Mouse (Mus musculus) lung, adult 2 months (tissue): Measurements from ENCODE around the gene Prr14. TPM values are rescaled to one million over a fixed set of nuclear protein-coding genes. Genes with fewer than 3 reads are reported as not detected.
"Not testable (repeated sequence)": the region's sequence is repeated elsewhere in the genome, so short reads cannot be mapped to it uniquely, and the experiment has no call there.

Experiments
- DNase-seq: peaks from one replicate; pipeline ENCODE4 v3.0.0; 2022
- H3K4me1 ChIP-seq: fragments of 200-500 bp; 2 replicates; pipeline ENCODE4 v1.6.1; 2011; ENCODE audit warnings: low read length; ENCODE audit not compliant: control insufficient read depth, insufficient read depth
- H3K4me3 ChIP-seq: fragments of 200-500 bp; replicated peaks from 2 replicates; pipeline ENCODE3; 2011; ENCODE audit warnings: low read depth, mild to moderate bottlenecking, control low read depth, low read length; ENCODE audit errors: extremely low read depth
- CTCF ChIP-seq: fragments of 200-500 bp; IDR thresholded peaks from 2 replicates; pipeline ENCODE4 v1.5.1; 2011; ENCODE audit warnings: mild to moderate bottlenecking, low read length, control low read depth; ENCODE audit not compliant: insufficient read depth
- POLR2A ChIP-seq: fragments of 200-500 bp; IDR thresholded peaks from 2 replicates; pipeline ENCODE4 v1.6.1; 2011; ENCODE audit warnings: low read depth, mild to moderate bottlenecking, control low read depth, low read length, borderline replicate concordance; ENCODE audit errors: extremely low read depth
- WGBS: fragments of 180-500 bp; shearing (Covaris S2); methylation state at CpG from one replicate; pipeline ENCODE4 v1.1.7; 2018; 5-methylcytosine and 5-hydroxymethylcytosine counted together
- polyA plus RNA-seq: library from polyadenylated mRNA; depleted of rRNA; stranded (reverse); fragments of >200 nt; gene quantifications from 2 replicates; pipeline ENCODE4 v1.2.3, GENCODE M21; 2012

The Prr14 gene
- polyA plus RNA-seq, 1 experiment: 89.0 TPM

DNA sequence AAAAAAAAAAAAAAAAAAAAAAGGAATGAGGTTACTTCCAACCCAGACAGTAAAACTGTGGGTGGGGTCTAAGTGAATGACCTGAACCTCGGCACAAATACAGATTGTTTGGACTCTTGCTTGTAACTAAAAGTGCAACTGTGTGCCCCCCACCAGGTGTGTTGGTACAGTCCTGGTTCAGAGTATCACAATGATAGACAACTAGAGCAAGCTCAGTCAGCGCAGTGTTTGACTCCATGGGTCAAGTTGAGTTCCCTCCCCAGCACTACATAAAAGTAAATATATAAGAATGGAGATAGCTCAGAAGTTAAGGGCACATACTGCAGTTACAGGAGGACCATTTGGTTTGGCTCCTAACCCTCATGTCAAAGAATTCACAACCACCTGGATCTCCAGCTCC, 38.0 kb downstream of the Prr14 start:
- Histone ChIP-seq H3K4me3 (no peak overlapping the region), H3K4me1 (no peaks in the 10 kb centered on the region)
- 64% methylated on average over 2 of the region's 2 CpGs for WGBS
- no peak for TF ChIP-seq POLR2A
- no peak for TF ChIP-seq CTCF
- DNase-seq: no peak

DNA sequence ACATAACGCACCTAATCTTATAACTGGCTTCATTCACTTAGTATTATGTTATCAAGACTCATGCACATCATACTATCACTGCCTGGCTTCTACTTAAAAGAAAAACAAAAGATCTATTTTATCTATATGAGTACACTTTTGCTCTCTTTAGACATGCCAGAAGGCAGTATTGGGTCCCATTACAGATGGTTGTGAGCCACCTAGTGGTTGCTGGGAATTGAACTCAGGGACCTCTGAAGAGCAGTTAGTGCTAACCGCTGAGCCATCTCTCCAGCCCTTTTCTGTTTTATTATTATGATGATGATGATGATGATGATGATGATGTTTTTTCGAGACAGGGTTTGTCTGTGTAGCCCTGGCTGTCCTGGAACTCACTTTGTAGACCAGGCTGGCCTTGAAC, 39.0 kb downstream of the Prr14 start:
- TF ChIP-seq POLR2A: no peak
- TF ChIP-seq CTCF: 0 out of 2 replicates have a peak, but pooled peaks have one; percentile 20
- no peak for DNase-seq
- no peaks in the 10 kb centered on the region for H3K4me1 ChIP-seq
- WGBS: 45% methylated on average over 3 of the region's 3 CpGs
- H3K4me3 ChIP-seq: no peak overlapping the region

DNA sequence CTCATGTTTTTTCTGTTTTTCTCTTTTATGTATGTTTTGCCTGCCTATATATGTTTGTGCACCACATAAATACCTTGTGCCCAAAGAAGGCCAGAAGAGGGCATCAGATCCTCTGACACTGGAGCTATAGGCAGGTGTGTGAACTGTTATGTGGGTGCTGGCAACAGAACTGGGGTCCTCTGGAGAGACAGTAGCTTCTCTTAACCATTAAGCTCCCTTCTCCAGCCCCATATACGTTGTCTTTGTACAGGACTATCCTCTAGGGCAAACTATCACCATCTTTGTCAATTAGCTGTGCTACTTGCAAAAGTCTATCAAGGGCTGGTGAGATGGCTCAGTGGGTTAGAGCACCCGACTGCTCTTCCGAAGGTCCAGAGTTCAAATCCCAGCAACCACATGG, 48.9 kb downstream of the Prr14 start:
- no peak for DNase-seq
- Histone ChIP-seq H3K4me1 (peaks cover 3% of the 10 kb centered on the region), H3K4me3 (no peak overlapping the region)
- WGBS: 95% methylated on average over 3 of the region's 3 CpGs
- no peak for TF ChIP-seq CTCF
- TF ChIP-seq POLR2A: no peak

DNA sequence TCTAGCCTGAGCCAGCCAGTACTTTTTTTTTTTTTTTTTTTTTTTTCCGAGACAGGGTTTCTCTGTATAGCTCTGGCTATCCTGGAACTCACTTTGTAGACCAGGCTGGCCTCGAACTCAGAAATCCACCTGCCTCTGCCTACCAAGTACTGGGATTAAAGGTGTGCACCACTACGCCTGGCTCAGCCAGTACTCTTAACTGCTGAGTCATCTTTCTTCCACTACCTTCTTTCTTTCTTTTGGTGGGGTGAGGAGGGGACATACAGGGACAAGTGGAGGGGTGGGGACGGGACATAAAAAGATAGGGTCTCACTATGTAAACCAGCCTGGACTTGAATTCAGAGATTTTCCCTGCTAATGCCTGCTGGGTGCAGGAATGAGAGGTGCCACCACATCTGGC, 50.4 kb downstream of the Prr14 start:
- H3K4me1 ChIP-seq: peaks cover 10% of the 10 kb centered on the region
- 84% methylated on average over 4 of the region's 4 CpGs for WGBS
- not testable (repeated sequence) for DNase-seq, H3K4me3 ChIP-seq

DNA sequence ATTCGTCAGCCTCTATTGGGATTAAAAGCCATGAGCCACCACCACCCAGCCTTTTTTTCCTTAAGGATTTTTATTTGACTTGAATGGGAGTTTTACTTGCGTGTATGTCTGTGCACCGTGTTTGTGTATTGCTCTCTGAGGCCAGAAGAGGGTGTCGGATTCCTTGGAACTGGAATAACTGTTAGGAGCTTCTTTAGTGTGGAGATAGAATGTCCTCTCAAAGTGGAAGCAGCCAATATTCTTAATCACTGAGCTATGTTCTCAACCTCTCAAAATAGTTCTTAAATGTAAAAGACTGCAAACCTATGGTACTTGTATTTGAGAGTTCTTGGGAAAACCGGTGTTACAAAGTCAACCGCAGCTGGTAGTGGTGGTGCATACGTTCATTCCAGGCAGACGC, 51.8 kb downstream of the Prr14 start:
- TF ChIP-seq CTCF (no peak), POLR2A (no peak)
- WGBS: 25% methylated on average over 8 of the region's 8 CpGs
- Histone ChIP-seq H3K4me3 (peak overlapping the region; percentile 0), H3K4me1 (peaks cover 10% of the 10 kb centered on the region)
- DNase-seq: no peak

DNA sequence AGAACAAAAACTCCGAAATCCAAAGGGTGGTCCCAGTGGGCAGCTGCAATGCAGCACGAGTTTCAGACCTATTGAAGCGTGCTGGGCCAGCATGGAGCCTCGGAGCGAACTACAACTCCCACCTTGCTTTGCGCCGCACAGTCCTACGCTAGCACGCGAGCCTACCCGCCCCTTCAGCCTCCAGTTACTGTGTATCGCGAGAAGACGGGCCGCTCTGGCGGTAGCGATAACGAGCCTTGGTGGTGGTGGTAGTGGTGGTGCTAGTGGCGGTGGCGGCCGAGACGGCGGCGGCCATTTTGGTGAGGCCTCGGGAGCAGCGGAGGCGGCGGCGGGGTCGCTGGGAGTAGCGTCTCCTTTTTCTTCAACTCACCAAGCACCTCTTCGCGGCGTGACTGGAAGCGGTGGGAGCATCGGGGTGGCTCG, 52.4 kb downstream of the Prr14 start, which contains the start of gene Srcap:
TSS of gene Srcap (plus strand) at position 176 of the 423 bp plus-strand sequence.
- peaks cover 10% of the 10 kb centered on the region for H3K4me1 ChIP-seq
- peak within 1 kb of the TSS; percentile 90 for H3K4me3 ChIP-seq
- peak; percentile 93 for DNase-seq
- TF ChIP-seq CTCF (no peak), POLR2A (peak; percentile 94)
- under 1% methylated on average over 37 of the region's 37 CpGs for WGBS

DNA sequence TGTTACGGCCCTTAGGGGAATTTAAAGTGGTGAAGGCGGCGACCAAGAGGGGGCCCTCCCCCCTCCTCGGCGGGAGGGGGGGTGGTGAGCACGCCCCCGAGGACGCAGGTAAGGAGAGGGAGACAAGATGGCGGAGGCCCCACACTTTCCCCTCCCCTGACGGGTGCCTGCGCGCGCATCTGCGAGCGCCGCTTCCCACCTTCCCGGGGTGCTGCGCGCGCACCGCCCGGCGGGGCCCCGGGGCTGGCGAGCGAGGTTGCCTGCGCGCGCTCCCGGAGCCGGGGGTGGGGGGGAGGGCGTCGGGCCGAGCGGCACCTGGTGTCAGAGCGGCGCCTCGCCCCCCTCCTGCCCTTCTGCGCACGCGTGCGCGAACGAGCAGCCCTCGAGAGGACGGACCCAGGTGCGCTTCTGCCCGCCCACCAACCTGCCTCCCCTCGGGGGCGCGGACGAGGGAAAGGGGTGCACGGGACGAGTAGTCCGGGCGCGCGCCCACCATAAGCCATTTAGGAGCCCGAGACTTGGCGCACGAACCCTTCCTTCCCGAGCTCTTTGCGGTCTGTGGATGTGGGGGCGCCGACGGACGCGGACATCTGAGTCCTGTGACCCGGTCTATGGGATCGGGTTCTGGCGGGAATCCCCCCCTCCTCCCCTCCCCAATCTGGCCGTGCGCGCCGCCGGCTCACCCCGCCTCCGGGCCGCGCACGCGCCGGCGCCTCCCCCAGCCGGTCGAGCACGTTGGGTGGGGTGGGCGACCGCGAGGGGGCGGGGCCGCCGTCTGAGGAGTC, 53.0 kb downstream of the Prr14 start:
- Histone ChIP-seq H3K4me3 (peak overlapping the region; percentile 90), H3K4me1 (peaks cover 10% of the 10 kb centered on the region)
- under 1% methylated on average over 92 of the region's 93 CpGs for WGBS
- peak; percentile 90 for DNase-seq
- TF ChIP-seq POLR2A (peak; percentile 32; the same call in 1 of the 2 replicates), CTCF (no peak)

DNA sequence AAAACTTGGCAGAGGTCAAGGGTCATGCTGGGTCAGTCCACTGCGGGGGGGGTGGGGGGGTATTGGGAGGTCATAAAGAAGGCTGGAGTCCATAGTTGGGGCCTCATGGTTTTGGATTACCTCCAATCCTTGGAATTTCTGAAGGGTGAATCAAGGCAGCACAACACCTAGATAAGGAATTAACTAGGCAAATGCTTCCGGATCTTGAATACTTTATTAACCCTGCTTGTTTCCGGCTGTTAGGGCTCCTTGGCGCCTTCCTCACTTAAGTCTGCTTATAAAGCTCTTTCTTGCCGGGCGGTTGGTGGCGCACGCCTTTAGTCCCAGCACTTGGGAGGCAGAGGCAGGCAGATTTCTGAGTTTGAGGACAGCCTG, 53.6 kb downstream of the Prr14 start:
- no peak for TF ChIP-seq CTCF
- no peak for TF ChIP-seq POLR2A
- Histone ChIP-seq H3K4me1 (peaks cover 10% of the 10 kb centered on the region), H3K4me3 (peak overlapping the region; percentile 42)
- WGBS: 3% methylated on average over 8 of the region's 8 CpGs
- peak; percentile 31 for DNase-seq

DNA sequence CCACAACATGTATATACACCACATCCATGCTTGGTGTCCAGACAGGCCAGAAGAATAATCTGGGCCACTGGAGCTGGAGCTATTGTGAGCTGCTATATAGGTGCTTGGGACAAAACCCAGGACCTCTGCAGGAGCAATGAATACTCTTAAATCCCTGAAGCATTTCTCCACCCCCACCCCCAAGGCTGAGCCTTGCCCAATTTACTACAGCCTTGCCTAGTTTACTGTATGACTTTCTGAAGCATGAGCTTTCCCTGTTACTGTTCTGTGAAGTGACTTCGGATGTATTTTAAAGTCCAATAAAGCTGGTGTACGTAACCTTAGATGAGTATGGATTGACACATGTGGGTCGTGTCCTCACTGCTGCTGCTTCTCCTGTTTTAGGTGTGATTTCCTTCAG, 54.4 kb downstream of the Prr14 start:
- WGBS: 68% methylated on average over 3 of the region's 3 CpGs

DNA sequence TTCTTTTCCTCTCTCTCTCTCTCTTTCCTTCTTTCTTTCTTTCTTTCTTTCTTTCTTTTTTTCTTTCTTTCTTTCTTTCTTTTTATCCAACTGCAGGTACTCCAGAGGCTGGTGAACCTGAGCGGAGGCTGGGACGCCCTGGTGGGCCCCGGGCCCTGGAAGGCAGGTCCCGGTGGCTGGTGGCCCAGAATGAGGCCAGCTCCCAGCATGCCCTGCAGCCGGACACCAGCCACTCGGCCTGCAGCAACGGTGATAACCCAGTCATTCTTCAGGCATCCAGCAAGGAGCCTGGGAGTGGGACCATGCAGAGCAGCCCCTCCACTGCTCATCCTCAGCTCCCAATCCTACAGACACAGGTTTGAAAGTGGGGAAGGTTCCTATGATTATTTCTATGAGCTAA, 56.4 kb downstream of the Prr14 start:
- TF ChIP-seq CTCF (no peak), POLR2A (no peak)
- no peak overlapping the region for H3K4me3 ChIP-seq
- 81% methylated on average over 7 of the region's 7 CpGs for WGBS
- peaks cover 10% of the 10 kb centered on the region for H3K4me1 ChIP-seq
- DNase-seq: no peak

More for the DNA sequence above, 54.4 kb downstream of the Prr14 start:
- H3K4me1 ChIP-seq: peaks cover 10% of the 10 kb centered on the region
- no peak for DNase-seq
- H3K4me3 ChIP-seq: no peak overlapping the region
- TF ChIP-seq CTCF (no peak), POLR2A (no peak)
